10 mouse cellular contexts compared by ENCODE assay signal in the genomic region with DNA sequence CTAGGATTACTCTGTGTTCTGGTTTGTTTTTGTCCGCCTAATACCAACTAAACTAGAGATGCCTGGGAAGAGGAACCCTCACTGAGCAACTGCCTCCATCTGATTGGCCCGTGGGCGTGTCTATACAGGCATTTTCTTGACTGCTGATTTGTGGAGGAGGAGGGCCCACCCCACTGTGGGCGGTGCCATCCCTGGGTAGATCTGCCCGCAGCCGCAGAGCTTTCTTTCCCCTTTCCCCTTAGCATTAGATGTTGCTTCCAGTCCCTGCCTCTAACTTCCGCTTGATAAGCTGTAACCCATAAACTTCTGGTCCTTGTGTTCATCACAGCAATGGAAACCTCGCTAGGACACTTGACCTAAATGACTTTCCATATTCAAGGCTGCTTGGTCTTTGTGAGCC.
A peak's percentile ranks its signal among the peaks of the same experiment; 100 is the strongest.
DNase-seq lines count a peak whose midpoint lies in the region; ATAC-seq lines count a peak whose summit lies in the region.
"Had no signal": no experiment of that assay in that cellular context is flagged by ENCODE, and none has a peak within 500 bp of the region (broad histone marks: within the 10 kb centered on the region; RNA-seq: fewer than 3 reads in every experiment).

No protein-coding gene starts in this region.

- no peak; the same call in 1 of the 2 replicates for ATAC-seq in monocyte, adult 5-6 weeks (replicated peaks; ENCODE audit: insufficient number of reproducible peaks, low FRiP score, low TSS enrichment, poor library complexity, severe bottlenecking)
- ATAC-seq: hindbrain, postnatal 0 days had no signal

- DNase-seq in monocyte, adult 2 months (ENCODE audit: low read depth in 1 of 2, low spot score in 2 of 2) = peak; percentile 13 to 37
- peak; percentile 43 for DNase-seq in embryo, embryonic 10.5 days (ENCODE audit: low spot score)
- DNase-seq in lung, postnatal 36 days = peak; percentile 21
- DNase-seq in yolk sac, embryonic 10.5 days (ENCODE audit: low spot score) = peak; percentile 25
- DNase-seq in left cerebral cortex, adult 8-10 months (ENCODE audit: low spot score in 2 of 2) = no peak
- DNase-seq in cerebellum, adult 11 months = no peak
- no peak for DNase-seq in neural tube, embryonic 10.5 days (ENCODE audit: extremely low spot score, low spot score)
- DNase-seq: adrenal gland, postnatal 14 days had no signal

Comparison
In these comparisons a context has a peak if more than half of its experiments do, and no peak if none do; other contexts are left out.
1. DNase-seq: peak in monocyte, adult 2 months (2 of 2), embryo, embryonic 10.5 days (single experiment), lung, postnatal 36 days (single experiment) and yolk sac, embryonic 10.5 days (single experiment); none in left cerebral cortex, adult 8-10 months (0 of 2), cerebellum, adult 11 months (single experiment) and neural tube, embryonic 10.5 days (single experiment).